Mouse (Mus musculus) heart, postnatal 0 days (tissue): Measurements from ENCODE around the gene Bpifb1. TPM values are rescaled to one million over a fixed set of nuclear protein-coding genes. Genes with fewer than 3 reads are reported as not detected.
"Not testable (repeated sequence)": the region's sequence is repeated elsewhere in the genome, so short reads cannot be mapped to it uniquely, and the experiment has no call there.

Experiments
- ATAC-seq: fragments of 200-750 bp; cut with Nextera tagmentation; 2 replicates; pipeline ENCODE4 v1.8.0; 2017; ENCODE audit warnings: low read depth, moderate number of reproducible peaks, moderate library complexity; ENCODE audit not compliant: insufficient read depth
- DNase-seq: peaks from one replicate; pipeline ENCODE4 v3.0.0-alpha.2; 2016; ENCODE audit warnings: low spot score
- H3K27ac ChIP-seq: fragments of 300-500 bp; sonication (generic); 2 replicates; pipeline ENCODE4 v1.5.1; 2014; ENCODE audit warnings: low read depth, mild to moderate bottlenecking
- H3K27me3 ChIP-seq: fragments of 300-500 bp; sonication (generic); 2 replicates; pipeline ENCODE4 v1.6.1; 2014; ENCODE audit warnings: low read length, mixed read lengths; ENCODE audit not compliant: control insufficient read depth, insufficient read depth
- H3K36me3 ChIP-seq: fragments of 300-500 bp; sonication (generic); replicated peaks from 2 replicates; pipeline ENCODE4 v1.6.1; 2014; ENCODE audit warnings: low read length, mixed read lengths; ENCODE audit not compliant: control insufficient read depth, insufficient read depth
- H3K4me1 ChIP-seq: fragments of 300-500 bp; sonication (generic); 2 replicates; pipeline ENCODE4 v1.6.1; 2014; ENCODE audit warnings: antibody characterized with exemption; ENCODE audit not compliant: control insufficient read depth, insufficient read depth
- H3K4me2 ChIP-seq: fragments of 300-500 bp; sonication (generic); 2 replicates; pipeline ENCODE4 v1.6.1; 2014; ENCODE audit warnings: low read depth, mild to moderate bottlenecking, low read length, moderate library complexity
- H3K4me3 ChIP-seq: fragments of 300-500 bp; sonication (generic); 2 replicates; pipeline ENCODE4 v1.5.1; 2014; ENCODE audit warnings: low read depth, low read length
- H3K9ac ChIP-seq: fragments of 300-500 bp; sonication (generic); replicated peaks from 2 replicates; pipeline ENCODE4 v1.6.1; 2014; ENCODE audit warnings: low read depth, low read length, mixed read lengths
- H3K9me3 ChIP-seq: fragments of 300-500 bp; sonication (generic); replicated peaks from 2 replicates; pipeline ENCODE4 v1.6.1; 2016; ENCODE audit warnings: low read length; ENCODE audit not compliant: control insufficient read depth
- CTCF ChIP-seq: IDR thresholded peaks from 2 replicates; pipeline ENCODE4 v1.5.1; 2016; ENCODE audit warnings: antibody characterized with exemption, control low read depth, low read depth
- EP300 ChIP-seq: IDR thresholded peaks from 2 replicates; pipeline ENCODE4 v1.6.1; 2016; ENCODE audit warnings: antibody characterized with exemption, low read depth
- WGBS: fragments of 180-500 bp; shearing (Covaris S2); extraction: QIAGEN DNeasy Blood & Tissue Kit; methylation state at CpG from one replicate; pipeline ENCODE4 v1.1.7; 2014; 5-methylcytosine and 5-hydroxymethylcytosine counted together
- polyA plus RNA-seq: library from polyadenylated mRNA; unstranded; fragments of >200 nt; fragmentation: Nextera tagmentation; extraction: Ambion mirVana; gene quantifications from 2 replicates; pipeline ENCODE4 v1.2.1, GENCODE M21; 2015
- total RNA-seq: library from RNA; depleted of rRNA; stranded (reverse); fragments of >200 nt; gene quantifications from 2 replicates; pipeline ENCODE4 v1.2.3, GENCODE M21; 2014; ENCODE audit warnings: low replicate concordance; rRNA removed

The Bpifb1 gene
- total and polyA plus RNA-seq, 2 experiments from 2014 or later: 0.38 TPM; not detected in 1

DNA sequence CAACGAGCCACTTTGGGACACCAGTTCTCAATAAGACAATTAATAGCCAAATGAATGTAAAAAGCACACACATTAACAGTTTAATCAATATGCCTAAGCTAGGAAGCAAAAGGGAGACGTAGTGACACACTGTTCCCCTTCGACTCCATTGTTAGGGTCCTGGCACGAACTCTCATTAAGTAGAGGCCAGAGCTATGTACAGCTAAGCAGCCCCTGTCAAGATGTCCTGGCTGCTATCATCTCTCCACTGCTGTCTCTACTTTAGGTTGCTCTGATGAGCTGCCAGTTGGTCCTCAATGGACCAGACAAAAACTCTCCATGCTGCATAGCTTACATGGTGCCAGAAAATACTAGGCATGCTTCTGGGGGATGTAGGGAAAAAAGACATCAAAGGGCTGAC, 65.2 kb downstream of the Bpifb1 start:
- no peaks in the 10 kb centered on the region for H3K27me3 ChIP-seq
- DNase-seq: no peak
- H3K4me1 ChIP-seq: no peaks in the 10 kb centered on the region
- TF ChIP-seq EP300: no peak
- TF ChIP-seq CTCF: no peak
- WGBS: 75% methylated on average over 4 of the region's 4 CpGs
- no peak overlapping the region for H3K9ac ChIP-seq
- H3K4me2 ChIP-seq: no peak overlapping the region
- H3K27ac ChIP-seq: no peak overlapping the region
- no peak overlapping the region for H3K4me3 ChIP-seq
- no peaks in the 10 kb centered on the region for H3K36me3 ChIP-seq
- no peak for ATAC-seq
- H3K9me3 ChIP-seq: no peaks in the 10 kb centered on the region

- not testable (repeated sequence) for H3K9me3 ChIP-seq, H3K36me3 ChIP-seq, H3K27me3 ChIP-seq, H3K4me2 ChIP-seq, H3K27ac ChIP-seq, H3K9ac ChIP-seq, H3K4me3 ChIP-seq, H3K4me1 ChIP-seq, DNase-seq, ATAC-seq
- WGBS: 70% methylated on average over 5 of the region's 5 CpGs
Observed at GRCm38 (mm10) chr2:154257554-154257953, 66.9 kb downstream of the Bpifb1 start, which contains the start of gene Bpifb9a. Bpifb9a (plus strand) TSS chr2:154257854.

GRCm38 (mm10) chr2:154264397-154264796, 73.8 kb downstream of the Bpifb1 start:
- H3K4me1 ChIP-seq, H3K4me2 ChIP-seq, ATAC-seq, H3K4me3 ChIP-seq, DNase-seq, H3K9me3 ChIP-seq, H3K27ac ChIP-seq, H3K27me3 ChIP-seq, H3K9ac ChIP-seq, H3K36me3 ChIP-seq: not testable (repeated sequence)
- 68% methylated on average over 2 of the region's 3 CpGs for WGBS

Other genes with a start within 250 kb of the Bpifb1 start
- not detected in 2 replicates for gene Bpifa6, start 215.9 kb upstream of the Bpifb1 start, total RNA-seq
- not detected in 2 replicates for gene Bpifa6, start 215.9 kb upstream of the Bpifb1 start, polyA plus RNA-seq
- gene Bpifa2, start 182.6 kb upstream of the Bpifb1 start, total RNA-seq: not detected in 2 replicates
- gene Bpifa2, start 182.6 kb upstream of the Bpifb1 start, polyA plus RNA-seq: not detected in 2 replicates
- not detected in 2 replicates for gene Bpifa3, start 60.5 kb upstream of the Bpifb1 start, total RNA-seq
- gene Bpifa3, start 60.5 kb upstream of the Bpifb1 start, polyA plus RNA-seq: not detected in 2 replicates
- not detected in 2 replicates for gene Bpifa1, start 47.9 kb upstream of the Bpifb1 start, total RNA-seq
- 0.66 TPM in 1 of 2 replicates, not detected in the other for gene Bpifa1, start 47.9 kb upstream of the Bpifb1 start, polyA plus RNA-seq
- gene Bpifa5, start 28.2 kb upstream of the Bpifb1 start, total RNA-seq: not detected in 2 replicates
- gene Bpifa5, start 28.2 kb upstream of the Bpifb1 start, polyA plus RNA-seq: not detected in 2 replicates
- 1.2 TPM in 1 of 2 replicates, not detected in the other for gene Bpifb5, start 32.9 kb downstream of the Bpifb1 start, total RNA-seq
- 0.18 and 0.37 TPM in 2 replicates for gene Bpifb5, start 32.9 kb downstream of the Bpifb1 start, polyA plus RNA-seq
- gene Bpifb9a, start 67.0 kb downstream of the Bpifb1 start, total RNA-seq: not detected in 2 replicates
- not detected in 2 replicates for gene Bpifb9a, start 67.0 kb downstream of the Bpifb1 start, polyA plus RNA-seq
- not detected in 2 replicates for gene Bpifb9b, start 116.4 kb downstream of the Bpifb1 start, total RNA-seq
- gene Bpifb9b, start 116.4 kb downstream of the Bpifb1 start, polyA plus RNA-seq: not detected in 2 replicates
- 12.9 and 32.7 TPM in 2 replicates for gene Cdk5rap1, start 182.2 kb downstream of the Bpifb1 start, total RNA-seq
- 20.5 and 24.9 TPM in 2 replicates for gene Cdk5rap1, start 182.2 kb downstream of the Bpifb1 start, polyA plus RNA-seq
- 139 and 158 TPM in 2 replicates for gene Snta1, start 217.3 kb downstream of the Bpifb1 start, total RNA-seq
- gene Snta1, start 217.3 kb downstream of the Bpifb1 start, polyA plus RNA-seq: 66.9 and 67.8 TPM in 2 replicates
- gene Cbfa2t2, start 245.7 kb downstream of the Bpifb1 start, total RNA-seq: 28.0 and 45.1 TPM in 2 replicates
- gene Cbfa2t2, start 245.7 kb downstream of the Bpifb1 start, polyA plus RNA-seq: 18.1 and 18.2 TPM in 2 replicates